Mouse (Mus musculus) liver, embryonic 16.5 days (tissue): Measurements from ENCODE around the gene Lifr. TPM values are rescaled to one million over a fixed set of nuclear protein-coding genes. Genes with fewer than 3 reads are reported as not detected.

ENCODE experiments used
- ATAC-seq: fragments of 200-750 bp; cut with Nextera tagmentation; 2 replicates; pipeline ENCODE4 v1.8.0; 2017; ENCODE audit warnings: low read depth, mild to moderate bottlenecking, moderate number of reproducible peaks, moderate library complexity
- H3K27ac ChIP-seq: fragments of 300-500 bp; sonication (generic); 2 replicates; pipeline ENCODE4 v1.5.1; 2014; ENCODE audit warnings: mild to moderate bottlenecking, low read length
- H3K27me3 ChIP-seq: fragments of 300-500 bp; sonication (generic); 2 replicates; pipeline ENCODE4 v1.6.1; 2014; ENCODE audit warnings: low read depth, low read length, mixed read lengths; ENCODE audit not compliant: control insufficient read depth, insufficient read depth
- H3K36me3 ChIP-seq: fragments of 300-500 bp; sonication (generic); 2 replicates; pipeline ENCODE4 v1.6.1; 2014; ENCODE audit warnings: mild to moderate bottlenecking; ENCODE audit not compliant: control insufficient read depth, insufficient read depth
- H3K4me1 ChIP-seq: fragments of 300-500 bp; sonication (generic); 2 replicates; pipeline ENCODE4 v1.6.1; 2014; ENCODE audit warnings: low read depth, low read length, mixed read lengths; ENCODE audit not compliant: control insufficient read depth
- H3K4me2 ChIP-seq: fragments of 300-500 bp; sonication (generic); 2 replicates; pipeline ENCODE4 v1.6.1; 2014; ENCODE audit warnings: low read depth, low read length, mixed read lengths
- H3K4me3 ChIP-seq: fragments of 300-500 bp; sonication (generic); 2 replicates; pipeline ENCODE4 v1.5.1; 2014; ENCODE audit warnings: low read depth, mild to moderate bottlenecking, low read length
- H3K9ac ChIP-seq: fragments of 300-500 bp; sonication (generic); 2 replicates; pipeline ENCODE4 v1.6.1; 2014; ENCODE audit warnings: low read depth, low read length
- H3K9me3 ChIP-seq: fragments of 300-500 bp; sonication (generic); replicated peaks from 2 replicates; pipeline ENCODE4 v1.6.1; 2016; ENCODE audit warnings: low read length; ENCODE audit not compliant: control insufficient read depth
- WGBS: fragments of 180-500 bp; shearing (Covaris S2); extraction: QIAGEN DNeasy Blood & Tissue Kit; methylation state at CpG from one replicate; pipeline ENCODE4 v1.1.7; 2014; ENCODE audit not compliant: insufficient replicate concordance; 5-methylcytosine and 5-hydroxymethylcytosine counted together
- polyA plus RNA-seq: library from polyadenylated mRNA; unstranded; fragments of >200 nt; fragmentation: Nextera tagmentation; extraction: Ambion mirVana; gene quantifications from 2 replicates; pipeline ENCODE4 v1.2.1, GENCODE M21; 2015

Gene Lifr
- polyA plus RNA-seq, 1 experiment from 2014 or later: 33.6 TPM

GRCm38 (mm10) chr15:7150591-7150990 lies 60.2 kb downstream of the Lifr start:
- no peaks in the 10 kb centered on the region for H3K36me3 ChIP-seq
- no peak overlapping the region for H3K9ac ChIP-seq
- WGBS: 70% methylated on average over 9 of the region's 9 CpGs
- H3K27me3 ChIP-seq: no peaks in the 10 kb centered on the region
- H3K27ac ChIP-seq: no peak overlapping the region
- H3K4me2 ChIP-seq: no peak overlapping the region
- no peaks in the 10 kb centered on the region for H3K9me3 ChIP-seq
- H3K4me3 ChIP-seq: no peak overlapping the region
- no peak for ATAC-seq
- peaks cover 5% of the 10 kb centered on the region for H3K4me1 ChIP-seq

- 55% methylated on average over 10 of the region's 10 CpGs for WGBS
- Histone ChIP-seq H3K4me3 (no peak overlapping the region), H3K27ac (no peak overlapping the region), H3K27me3 (no peaks in the 10 kb centered on the region), H3K4me1 (no peaks in the 10 kb centered on the region), H3K9me3 (no peaks in the 10 kb centered on the region), H3K4me2 (no peak overlapping the region), H3K36me3 (no peaks in the 10 kb centered on the region), H3K9ac (no peak overlapping the region)
- no peak for ATAC-seq
Observed at GRCm38 (mm10) chr15:7152116-7152760, 61.8 kb downstream of the Lifr start.

- H3K27ac ChIP-seq: no peak overlapping the region
Observed at GRCm38 (mm10) chr15:7154010-7154736, 63.8 kb downstream of the Lifr start.

GRCm38 (mm10) chr15:7154737-7155090 lies 64.3 kb downstream of the Lifr start:
- H3K4me2 ChIP-seq: no peak overlapping the region
- H3K9ac ChIP-seq: no peak overlapping the region
- H3K27ac ChIP-seq: no peak overlapping the region
- H3K36me3 ChIP-seq: no peaks in the 10 kb centered on the region; the same call in 1 of the 2 replicates
- no peaks in the 10 kb centered on the region for H3K27me3 ChIP-seq
- H3K4me3 ChIP-seq: no peak overlapping the region
- no peaks in the 10 kb centered on the region for H3K9me3 ChIP-seq
- no peaks in the 10 kb centered on the region for H3K4me1 ChIP-seq
- no peak for ATAC-seq
- WGBS: 40% methylated on average over 7 of the region's 7 CpGs

More at GRCm38 (mm10) chr15:7154010-7154736, 63.8 kb downstream of the Lifr start:
- no peaks in the 10 kb centered on the region for H3K27me3 ChIP-seq
- no peak overlapping the region for H3K4me2 ChIP-seq
- H3K9ac ChIP-seq: no peak overlapping the region
- no peaks in the 10 kb centered on the region; the same call in 1 of the 2 replicates for H3K36me3 ChIP-seq
- peak; percentile 32; the same call in 1 of the 2 replicates for ATAC-seq
- H3K9me3 ChIP-seq: no peaks in the 10 kb centered on the region
- WGBS: 65% methylated on average over 15 of the region's 15 CpGs
- no peak overlapping the region for H3K4me3 ChIP-seq
- H3K4me1 ChIP-seq: no peaks in the 10 kb centered on the region

- no peak for ATAC-seq
- Histone ChIP-seq H3K4me2 (no peak overlapping the region), H3K27me3 (no peaks in the 10 kb centered on the region), H3K4me1 (no peaks in the 10 kb centered on the region), H3K27ac (no peak overlapping the region), H3K36me3 (no peaks in the 10 kb centered on the region; the same call in 1 of the 2 replicates), H3K9me3 (no peaks in the 10 kb centered on the region), H3K4me3 (no peak overlapping the region), H3K9ac (no peak overlapping the region)
- WGBS: 64% methylated on average over 6 of the region's 6 CpGs
Observed at GRCm38 (mm10) chr15:7157658-7158057, 67.2 kb downstream of the Lifr start.

GRCm38 (mm10) chr15:7159869-7160268 lies 69.5 kb downstream of the Lifr start:
- H3K36me3 ChIP-seq: no peaks in the 10 kb centered on the region; the same call in 1 of the 2 replicates
- H3K9me3 ChIP-seq: no peaks in the 10 kb centered on the region
- H3K4me2 ChIP-seq: no peak overlapping the region
- H3K9ac ChIP-seq: no peak overlapping the region
- H3K27ac ChIP-seq: peak overlapping the region; percentile 66
- H3K4me3 ChIP-seq: no peak overlapping the region
- H3K27me3 ChIP-seq: no peaks in the 10 kb centered on the region
- 55% methylated on average over 9 of the region's 9 CpGs for WGBS
- H3K4me1 ChIP-seq: no peaks in the 10 kb centered on the region
- peak; percentile 85 for ATAC-seq

GRCm38 (mm10) chr15:7160321-7160720 lies 69.9 kb downstream of the Lifr start:
- Histone ChIP-seq H3K9ac (no peak overlapping the region), H3K36me3 (no peaks in the 10 kb centered on the region; the same call in 1 of the 2 replicates), H3K4me1 (no peaks in the 10 kb centered on the region), H3K9me3 (no peaks in the 10 kb centered on the region), H3K4me3 (no peak overlapping the region), H3K27ac (peak overlapping the region; percentile 66), H3K4me2 (no peak overlapping the region), H3K27me3 (no peaks in the 10 kb centered on the region)
- ATAC-seq: peak; percentile 65
- WGBS: 69% methylated on average over 8 of the region's 8 CpGs

- H3K27ac ChIP-seq: no peak overlapping the region
- H3K4me1 ChIP-seq: no peaks in the 10 kb centered on the region; the same call in none of the 2 replicates
- WGBS: 53% methylated on average over 6 of the region's 6 CpGs
- no peak overlapping the region for H3K4me2 ChIP-seq
- no peaks in the 10 kb centered on the region; the same call in 1 of the 2 replicates for H3K36me3 ChIP-seq
- ATAC-seq: no peak
- no peak overlapping the region for H3K4me3 ChIP-seq
- H3K9ac ChIP-seq: no peak overlapping the region
- H3K9me3 ChIP-seq: no peaks in the 10 kb centered on the region
- no peaks in the 10 kb centered on the region for H3K27me3 ChIP-seq
Observed at GRCm38 (mm10) chr15:7163851-7164250, 73.4 kb downstream of the Lifr start.

GRCm38 (mm10) chr15:7166735-7167134 lies 76.3 kb downstream of the Lifr start:
- H3K4me2 ChIP-seq: no peak overlapping the region
- no peaks in the 10 kb centered on the region; the same call in none of the 2 replicates for H3K4me1 ChIP-seq
- H3K9ac ChIP-seq: no peak overlapping the region
- no peaks in the 10 kb centered on the region; the same call in 1 of the 2 replicates for H3K36me3 ChIP-seq
- peak overlapping the region; percentile 28 for H3K27ac ChIP-seq
- no peaks in the 10 kb centered on the region for H3K9me3 ChIP-seq
- no peaks in the 10 kb centered on the region for H3K27me3 ChIP-seq
- WGBS: 64% methylated on average over 9 of the region's 9 CpGs
- no peak overlapping the region for H3K4me3 ChIP-seq
- peak; percentile 25 for ATAC-seq
